Mouse (Mus musculus) thymus, postnatal 10 days (tissue): ENCODE data around the gene Slc25a20.
A peak's percentile ranks its signal among the peaks of the same experiment; 100 is the strongest.
"Not testable (repeated sequence)": the region's sequence is repeated elsewhere in the genome, so short reads cannot be mapped to it uniquely, and the experiment has no call there.

ENCODE experiments used
- DNase-seq, 2 experiments: peaks; one replicate each; pipeline ENCODE4 v3.0.0; 2021; ENCODE audit warnings: low spot score in 2 of 2

Gene Slc25a20

GRCm38 (mm10) chr9:108661677-108662612, at the start of gene Slc25a20:
Gene Slc25a20 (plus strand): TSS chr9:108662088.
- peak; percentile 67 to 71 for DNase-seq

- DNase-seq: no peak
Observed at GRCm38 (mm10) chr9:108617301-108617700, 44.6 kb upstream of the Slc25a20 start.

DNA sequence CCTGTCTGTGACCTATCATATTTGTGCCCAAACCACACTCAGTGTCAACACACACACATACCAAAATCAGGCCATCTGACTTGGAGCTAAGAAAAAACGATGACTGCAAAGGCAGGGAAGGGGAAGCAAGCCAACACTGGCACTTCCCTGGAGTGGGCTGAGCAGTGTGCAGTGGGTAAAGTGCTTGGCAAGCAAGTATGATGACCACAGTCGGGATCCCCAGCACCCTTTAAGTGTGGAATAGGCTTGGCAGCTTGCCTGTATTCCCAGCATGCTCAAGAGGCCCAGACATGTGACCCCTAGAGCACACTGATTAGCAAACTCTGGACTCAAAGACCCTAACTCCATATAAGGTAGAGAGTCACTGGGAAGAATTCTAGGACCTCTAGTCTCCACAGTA, 35.4 kb upstream of the Slc25a20 start:
- DNase-seq: no peak

DNA sequence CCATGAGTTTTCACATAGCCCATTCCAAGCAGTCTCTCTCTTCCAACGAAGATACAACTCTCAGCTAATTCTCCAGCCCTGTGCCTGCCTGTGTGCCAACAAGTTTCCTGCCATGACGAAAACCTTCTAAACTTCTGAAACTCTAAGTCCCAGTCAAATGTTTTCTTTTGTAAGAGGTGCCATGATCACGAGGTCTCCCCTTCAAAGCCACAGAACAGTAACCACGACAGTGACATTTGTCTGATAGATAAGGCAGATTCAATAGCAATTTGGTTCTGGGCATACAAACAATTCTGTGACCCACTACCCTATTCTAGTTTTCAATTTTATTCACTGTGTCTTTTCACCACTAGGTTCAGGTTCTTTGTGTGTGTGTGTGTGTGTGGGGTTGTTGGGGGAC, 33.7 kb upstream of the Slc25a20 start:
- no peak for DNase-seq

GRCm38 (mm10) chr9:108630683-108631082, 31.2 kb upstream of the Slc25a20 start:
- no peak for DNase-seq

DNA sequence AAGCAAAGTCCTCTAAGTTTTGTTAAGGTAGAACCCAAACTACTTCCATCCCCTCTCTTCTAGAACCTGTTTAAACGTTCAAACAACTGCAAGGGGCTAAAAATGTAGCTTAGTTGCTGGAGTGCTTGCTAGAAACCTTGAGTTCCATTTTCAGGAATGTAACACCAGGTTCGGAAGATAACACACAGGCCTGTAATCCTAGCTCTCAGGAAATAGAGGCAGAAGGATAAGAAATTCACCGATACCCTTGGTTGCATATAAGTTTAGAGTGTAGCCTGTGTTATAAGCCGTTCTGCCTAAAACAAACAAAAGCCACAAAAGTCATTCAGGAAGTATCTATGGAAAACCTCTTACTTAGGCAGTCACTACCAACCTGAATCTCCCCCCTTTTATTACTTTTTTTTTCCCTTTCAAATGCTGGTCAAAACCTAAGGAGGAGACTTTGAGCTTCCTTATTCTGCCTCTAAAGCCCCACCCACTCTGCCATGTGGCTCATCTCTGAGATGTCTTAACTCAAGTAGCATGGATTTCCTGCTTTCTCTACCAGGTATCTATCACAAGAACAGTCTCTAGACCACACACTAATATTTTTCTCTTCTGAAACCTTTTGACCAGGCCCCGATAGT, 30.1 kb upstream of the Slc25a20 start:
- DNase-seq: no peak

GRCm38 (mm10) chr9:108632375-108632774, 29.5 kb upstream of the Slc25a20 start:
- no peak for DNase-seq

DNA sequence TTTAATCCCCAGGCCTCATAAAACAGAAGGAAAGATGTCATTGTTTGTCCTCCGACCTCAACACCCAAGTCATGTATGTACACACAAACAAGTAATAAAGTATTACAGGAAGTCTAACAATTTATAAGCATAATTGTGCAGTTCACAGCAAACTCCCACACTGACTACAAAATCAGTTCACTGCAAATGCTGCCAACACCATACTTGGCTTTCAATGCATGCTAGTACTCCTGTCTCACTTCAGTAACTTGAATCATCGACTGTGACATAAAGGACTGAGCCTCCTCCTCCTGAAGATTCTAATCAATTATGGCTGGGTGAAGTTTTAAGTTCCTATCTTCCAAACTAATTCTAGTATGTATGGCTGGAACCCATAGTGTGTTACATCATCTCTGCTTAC, 28.0 kb upstream of the Slc25a20 start:
- no peak for DNase-seq

DNA sequence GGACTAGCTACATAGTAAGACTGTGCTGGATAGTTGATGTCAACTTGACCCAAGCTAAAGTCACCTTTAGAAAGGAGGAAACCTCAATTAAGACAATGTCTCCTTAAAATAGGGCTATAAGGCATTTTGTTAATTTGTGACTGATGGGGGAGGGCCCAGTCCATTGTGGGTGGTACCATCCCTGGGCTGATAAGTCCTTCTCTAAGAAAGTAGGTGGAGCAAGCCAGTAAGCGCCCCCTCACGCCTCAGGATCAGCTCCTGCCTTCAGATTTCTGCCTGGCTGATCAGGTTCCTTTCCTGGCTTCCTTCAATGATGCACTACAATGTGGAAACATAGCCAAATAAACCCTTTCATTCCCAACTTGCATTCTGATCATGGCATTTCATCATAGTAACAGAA, 26.5 kb upstream of the Slc25a20 start:
- no peak for DNase-seq

GRCm38 (mm10) chr9:108639825-108640224, 22.1 kb upstream of the Slc25a20 start:
- DNase-seq: no peak

GRCm38 (mm10) chr9:108648166-108648565, 13.7 kb upstream of the Slc25a20 start:
- DNase-seq: no peak

DNA sequence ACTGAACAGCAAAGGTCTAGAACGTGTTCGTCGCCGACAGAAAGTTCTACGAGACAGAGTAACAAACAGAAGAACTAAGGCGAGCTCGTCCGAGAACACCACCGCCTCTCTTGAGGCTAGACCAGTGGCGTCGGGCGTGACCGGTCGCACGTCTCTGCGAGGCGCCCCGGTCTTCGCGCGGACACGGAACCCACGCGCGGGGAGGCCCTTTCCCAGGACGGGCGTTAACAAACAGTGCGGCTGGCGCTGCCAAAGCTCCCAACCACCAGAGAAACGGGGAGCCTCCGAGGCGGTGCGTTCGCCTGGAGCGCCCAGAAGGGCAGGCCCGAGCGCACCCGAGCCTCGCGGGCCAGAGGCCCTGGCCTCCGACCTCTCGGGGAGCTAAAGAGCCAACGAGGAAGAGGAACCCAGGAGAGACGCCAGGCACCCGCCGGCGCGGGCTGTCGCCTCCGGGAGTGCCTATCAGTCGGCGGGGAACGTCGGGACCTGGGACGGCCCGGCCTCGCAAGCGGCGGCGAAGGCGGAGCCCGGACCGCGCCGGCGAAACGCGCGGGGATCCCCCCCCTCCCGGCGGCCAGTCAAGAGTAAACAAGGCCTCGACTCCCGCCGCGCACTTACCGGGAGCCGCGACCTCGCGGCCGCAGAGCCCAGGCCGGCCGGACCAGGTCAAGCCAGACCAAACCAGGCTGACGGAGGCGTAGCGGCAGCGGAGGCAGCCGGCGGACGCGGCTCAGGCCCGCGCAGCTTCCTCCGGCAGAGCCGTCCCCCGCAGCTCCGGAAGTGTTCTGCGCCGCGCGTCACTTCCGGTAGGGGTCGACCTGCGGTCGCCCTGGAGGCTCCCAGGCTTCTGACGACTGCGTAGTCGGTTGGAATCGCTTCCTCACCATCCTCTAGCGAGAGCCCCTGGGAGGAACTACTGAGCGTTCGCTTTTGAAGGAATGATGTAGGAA, 13.0 kb upstream of the Slc25a20 start, which contains the start of gene Arih2:
TSS of gene Arih2 (minus strand) at position 776 of the 950 bp plus-strand sequence.
- peak; percentile 80 to 89 for DNase-seq

- DNase-seq: no peak
Observed at GRCm38 (mm10) chr9:108649561-108650440, 12.1 kb upstream of the Slc25a20 start.

DNA sequence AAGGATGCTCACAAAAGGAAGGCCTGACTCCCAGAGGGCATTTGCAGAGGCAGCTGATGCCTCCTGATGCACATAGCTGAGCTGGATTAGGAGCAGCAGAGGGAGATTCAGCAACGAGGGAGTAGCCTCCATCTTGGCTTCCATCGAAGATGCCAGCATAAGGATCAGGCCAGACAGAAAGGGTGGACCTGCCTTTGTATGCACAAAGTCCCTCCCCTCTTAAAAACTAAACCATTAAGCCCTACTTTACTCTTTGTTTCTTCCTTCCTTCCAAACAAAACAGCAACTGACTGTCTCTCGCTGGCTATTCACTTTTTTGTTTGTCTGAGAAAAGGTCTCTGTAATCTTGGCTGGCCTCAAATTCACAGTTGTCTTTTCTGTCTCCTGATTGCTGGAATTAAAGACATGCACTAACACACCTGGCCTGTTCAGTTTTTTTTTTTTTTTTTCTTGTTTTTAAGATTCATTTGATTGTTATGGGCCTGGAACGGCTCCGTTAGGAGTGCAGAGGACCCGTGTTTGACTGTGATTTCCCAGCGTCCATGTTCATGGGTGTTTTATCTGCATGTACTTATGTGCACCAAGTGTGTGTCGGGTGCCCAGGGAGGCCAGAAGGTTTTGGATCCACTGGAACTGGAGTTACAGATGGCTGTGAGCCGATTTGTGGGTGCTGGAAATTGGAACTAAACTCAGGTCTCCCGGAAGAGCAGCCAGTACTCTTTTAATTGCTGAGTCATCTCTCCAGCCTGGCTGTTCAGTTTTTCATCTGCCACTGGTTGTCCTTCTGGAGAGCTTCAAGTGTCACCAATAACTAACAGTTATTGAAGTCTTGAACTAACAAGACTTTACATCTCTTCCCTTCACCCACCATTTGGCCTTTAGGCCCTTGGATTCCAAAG, 7.1 kb upstream of the Slc25a20 start:
- DNase-seq: no peak

GRCm38 (mm10) chr9:108655865-108656264, 6.0 kb upstream of the Slc25a20 start:
- not testable (repeated sequence) for DNase-seq

DNA sequence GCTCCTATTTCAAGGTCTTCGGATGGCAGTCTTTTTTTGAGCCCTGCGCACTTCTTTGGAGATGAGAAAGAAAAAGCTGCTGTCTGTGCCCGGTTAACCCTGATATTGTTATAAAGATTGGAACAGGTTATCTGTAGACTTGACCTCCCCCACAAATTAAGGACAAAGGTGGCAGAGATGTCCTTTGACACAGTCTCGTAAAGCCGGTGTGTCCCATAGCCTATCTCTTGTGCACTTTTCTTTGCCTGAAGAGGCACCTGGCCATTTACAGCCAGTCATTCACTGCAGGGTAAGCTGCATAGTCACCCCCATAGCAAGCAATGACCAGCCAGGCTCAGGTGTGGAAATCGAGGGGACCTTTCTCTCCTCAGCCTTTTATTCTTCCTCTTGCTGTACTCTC, 772 bp downstream of the Slc25a20 start:
- no peak for DNase-seq

DNA sequence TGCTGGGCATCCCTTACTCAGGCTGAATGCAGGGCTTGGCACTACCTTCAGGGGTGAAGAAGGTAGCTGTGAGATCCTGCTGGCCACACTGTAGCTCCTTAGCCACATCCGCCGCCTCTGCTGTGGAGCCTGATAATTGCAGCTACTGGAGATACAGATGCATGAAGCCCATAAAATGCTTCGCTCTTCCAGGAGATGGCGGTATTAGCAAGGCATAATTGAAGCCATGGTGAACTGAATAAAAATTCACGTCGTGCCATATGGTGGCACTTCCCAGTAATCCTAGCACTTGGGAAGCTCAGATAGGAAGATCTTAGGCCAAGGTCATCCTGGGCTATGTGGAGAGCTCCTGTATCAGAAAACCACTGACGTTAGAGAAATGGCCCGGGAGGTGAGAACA, 8.0 kb downstream of the Slc25a20 start:
- no peak for DNase-seq

DNA sequence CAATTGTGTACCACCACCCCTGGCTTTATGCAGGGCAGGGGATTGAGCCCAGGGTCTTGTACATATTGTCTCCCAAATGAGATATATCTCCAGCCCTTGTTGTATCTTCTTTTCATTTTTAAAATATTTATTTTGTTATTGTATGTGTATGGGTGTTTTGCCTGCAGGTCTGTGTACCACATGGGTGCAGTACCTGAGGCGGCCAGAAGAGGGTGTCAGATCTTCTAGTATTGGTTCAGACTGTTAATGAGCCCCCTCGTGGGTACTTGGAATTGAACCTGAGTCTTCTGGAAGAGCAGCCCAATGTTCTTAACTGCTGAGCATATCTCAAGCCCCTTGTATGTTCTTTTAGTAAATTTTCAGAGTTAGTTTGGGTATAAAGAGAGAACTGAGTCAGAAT, 11.3 kb downstream of the Slc25a20 start:
- peak in 1 of 2 experiments; percentile 21 for DNase-seq

- DNase-seq: no peak
Observed at GRCm38 (mm10) chr9:108680026-108680425, 18.1 kb downstream of the Slc25a20 start.

DNA sequence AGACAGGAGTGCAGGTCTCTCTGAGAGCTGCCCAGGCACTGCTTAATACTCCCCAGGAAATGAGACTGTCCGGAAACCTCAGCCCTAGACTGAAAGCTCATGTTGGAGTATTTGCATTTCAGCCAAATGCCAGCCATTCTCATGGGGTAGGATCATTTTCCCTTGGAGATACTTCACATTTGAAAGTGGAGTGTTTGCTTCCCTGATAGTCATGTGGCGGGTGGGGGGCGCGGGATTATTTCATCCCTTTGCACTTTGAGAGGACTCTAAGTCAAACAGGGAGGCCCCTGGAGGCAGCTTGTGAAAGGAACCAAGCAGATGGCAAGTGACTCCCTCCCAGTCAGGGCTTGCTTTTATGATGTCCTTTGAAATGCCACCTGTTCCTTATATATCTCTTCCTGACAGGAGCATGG, 24.6 kb downstream of the Slc25a20 start:
- no peak for DNase-seq
